Mouse (Mus musculus) liver, embryonic 13.5 days (tissue): ENCODE data around the gene Cenps. TPM values are rescaled to one million over a fixed set of nuclear protein-coding genes. Genes with fewer than 3 reads are reported as not detected.
"Not testable (repeated sequence)": the region's sequence is repeated elsewhere in the genome, so short reads cannot be mapped to it uniquely, and the experiment has no call there.

Source experiments
- ATAC-seq: fragments of 200-750 bp; cut with Nextera tagmentation; 2 replicates; pipeline ENCODE4 v1.8.0; 2017; ENCODE audit warnings: low read depth, mild to moderate bottlenecking, moderate number of reproducible peaks, moderate library complexity
- DNase-seq: peaks from one replicate; pipeline ENCODE4 v3.0.0; 2022
- H3K27ac ChIP-seq: fragments of 300-500 bp; sonication (generic); 2 replicates; pipeline ENCODE4 v1.5.1; 2015; ENCODE audit warnings: moderate library complexity, mild to moderate bottlenecking, inconsistent platforms
- H3K27me3 ChIP-seq: fragments of 300-500 bp; sonication (generic); 2 replicates; pipeline ENCODE4 v1.6.1; 2015; ENCODE audit warnings: mild to moderate bottlenecking, inconsistent platforms
- H3K36me3 ChIP-seq: fragments of 300-500 bp; sonication (generic); 2 replicates; pipeline ENCODE4 v1.6.1; 2015; ENCODE audit warnings: mild to moderate bottlenecking, inconsistent platforms
- H3K4me1 ChIP-seq: fragments of 300-500 bp; sonication (generic); replicated peaks from 2 replicates; pipeline ENCODE4 v1.6.1; 2015; ENCODE audit warnings: inconsistent platforms
- H3K4me2 ChIP-seq: fragments of 300-500 bp; sonication (generic); 2 replicates; pipeline ENCODE4 v1.6.1; 2015; ENCODE audit warnings: inconsistent platforms, mild to moderate bottlenecking, moderate library complexity
- H3K4me3 ChIP-seq: fragments of 300-500 bp; sonication (generic); replicated peaks from 2 replicates; pipeline ENCODE4 v1.5.1; 2015; ENCODE audit warnings: mild to moderate bottlenecking, inconsistent platforms
- H3K9ac ChIP-seq: fragments of 300-500 bp; sonication (generic); 2 replicates; pipeline ENCODE4 v1.6.1; 2015; ENCODE audit warnings: mild to moderate bottlenecking, inconsistent platforms
- H3K9me3 ChIP-seq: fragments of 300-500 bp; sonication (generic); replicated peaks from 2 replicates; pipeline ENCODE4 v1.6.1; 2016; ENCODE audit warnings: inconsistent platforms
- WGBS: fragments of 180-500 bp; shearing (Covaris S2); methylation state at CpG from one replicate; pipeline ENCODE4 v1.1.7; 2015; ENCODE audit not compliant: insufficient replicate concordance; 5-methylcytosine and 5-hydroxymethylcytosine counted together
- polyA plus RNA-seq: library from polyadenylated mRNA; unstranded; fragments of >200 nt; fragmentation: Nextera tagmentation; extraction: Ambion mirVana; gene quantifications from 2 replicates; pipeline ENCODE4 v1.2.1, GENCODE M21; 2015

The Cenps gene
- polyA plus RNA-seq, 1 experiment from 2014 or later, result 20.7 TPM

GRCm38 (mm10) chr4:149170394-149170931 is 33.0 kb upstream of the Cenps start:
- 50% methylated on average over 7 of the region's 7 CpGs for WGBS

GRCm38 (mm10) chr4:149169926-149170325 is 32.5 kb upstream of the Cenps start:
- not testable (repeated sequence) for H3K9me3 ChIP-seq, H3K27me3 ChIP-seq, H3K9ac ChIP-seq, ATAC-seq, H3K4me3 ChIP-seq, H3K36me3 ChIP-seq, DNase-seq, H3K4me2 ChIP-seq
- WGBS, result 77% methylated on average over 7 of the region's 8 CpGs
- Histone ChIP-seq H3K4me1 (peaks cover 61% of the 10 kb centered on the region), H3K27ac (peak overlapping the region; percentile 53)

More at GRCm38 (mm10) chr4:149170394-149170931, 33.0 kb upstream of the Cenps start:
- peaks cover 55% of the 10 kb centered on the region for H3K4me1 ChIP-seq
- H3K27me3 ChIP-seq, result no peaks in the 10 kb centered on the region
- H3K4me3 ChIP-seq, result no peak overlapping the region
- ATAC-seq, result no peak
- peak overlapping the region; percentile 53 for H3K27ac ChIP-seq
- no peak overlapping the region for H3K4me2 ChIP-seq
- H3K9ac ChIP-seq, result no peak overlapping the region; the same call in 1 of the 2 replicates
- H3K9me3 ChIP-seq, result no peaks in the 10 kb centered on the region
- H3K36me3 ChIP-seq, result no peaks in the 10 kb centered on the region
- no peak for DNase-seq

GRCm38 (mm10) chr4:149168016-149168415 is 30.6 kb upstream of the Cenps start:
- Histone ChIP-seq H3K9ac (peak overlapping the region; percentile 51), H3K27ac (peak overlapping the region; percentile 41; the same call in 1 of the 2 replicates), H3K9me3 (no peaks in the 10 kb centered on the region), H3K4me2 (peak overlapping the region; percentile 96), H3K36me3 (peaks cover 15% of the 10 kb centered on the region), H3K4me3 (peak overlapping the region; percentile 85), H3K27me3 (no peaks in the 10 kb centered on the region), H3K4me1 (peaks cover 76% of the 10 kb centered on the region)
- 12% methylated on average over 2 of the region's 2 CpGs for WGBS
- DNase-seq, result no peak
- no peak for ATAC-seq

GRCm38 (mm10) chr4:149166957-149167611 is 29.7 kb upstream of the Cenps start:
- peak overlapping the region; percentile 96 for H3K4me2 ChIP-seq
- no peaks in the 10 kb centered on the region for H3K9me3 ChIP-seq
- peak overlapping the region; percentile 85 for H3K4me3 ChIP-seq
- WGBS, result under 1% methylated on average over 27 of the region's 27 CpGs
- peak overlapping the region; percentile 73 for H3K27ac ChIP-seq
- ATAC-seq (peak; percentile 27), DNase-seq (no peak)
- peaks cover 71% of the 10 kb centered on the region for H3K4me1 ChIP-seq
- H3K9ac ChIP-seq, result peak overlapping the region; percentile 76
- peaks cover 24% of the 10 kb centered on the region for H3K36me3 ChIP-seq
- H3K27me3 ChIP-seq, result no peaks in the 10 kb centered on the region

GRCm38 (mm10) chr4:149166215-149166946 is 29.0 kb upstream of the Cenps start, which contains the start of gene Pgd:
Gene Pgd (minus strand): TSS chr4:149166771.
- DNase-seq (peak; percentile 95), ATAC-seq (peak; percentile 99)
- no peaks in the 10 kb centered on the region for H3K9me3 ChIP-seq
- no peaks in the 10 kb centered on the region for H3K27me3 ChIP-seq
- H3K4me2 ChIP-seq, result peak within 1 kb of the TSS; percentile 96
- H3K9ac ChIP-seq, result peak within 1 kb of the TSS; percentile 91
- whole genome bisulfite sequencing, result under 1% methylated on average over 59 of the region's 59 CpGs
- peak within 1 kb of the TSS; percentile 82 for H3K27ac ChIP-seq
- peaks cover 65% of the 10 kb centered on the region for H3K4me1 ChIP-seq
- H3K36me3 ChIP-seq, result peaks cover 29% of the 10 kb centered on the region
- peak within 1 kb of the TSS; percentile 85 for H3K4me3 ChIP-seq

- ATAC-seq, result no peak
- Histone ChIP-seq H3K27me3 (no peaks in the 10 kb centered on the region), H3K4me1 (peaks cover 52% of the 10 kb centered on the region), H3K27ac (no peak overlapping the region), H3K36me3 (peaks cover 52% of the 10 kb centered on the region), H3K9ac (no peak overlapping the region), H3K4me2 (peak overlapping the region; percentile 15; the same call in 1 of the 2 replicates), H3K9me3 (no peaks in the 10 kb centered on the region), H3K4me3 (no peak overlapping the region)
- DNase-seq, result no peak
- WGBS, result 69% methylated on average over 5 of the region's 5 CpGs
Observed at GRCm38 (mm10) chr4:149164150-149164549, 26.7 kb upstream of the Cenps start.

- whole genome bisulfite sequencing, result 44% methylated on average over 1 of the region's 1 CpGs
- DNase-seq, result no peak
- H3K4me1 ChIP-seq, result peaks cover 49% of the 10 kb centered on the region
- H3K9ac ChIP-seq, result no peak overlapping the region
- no peak overlapping the region for H3K27ac ChIP-seq
- no peak for ATAC-seq
- no peaks in the 10 kb centered on the region for H3K9me3 ChIP-seq
- H3K27me3 ChIP-seq, result no peaks in the 10 kb centered on the region
- no peak overlapping the region for H3K4me3 ChIP-seq
- peaks cover 61% of the 10 kb centered on the region for H3K36me3 ChIP-seq
- H3K4me2 ChIP-seq, result no peak overlapping the region
Observed at GRCm38 (mm10) chr4:149163196-149163595, 25.8 kb upstream of the Cenps start.

- DNase-seq (no peak), ATAC-seq (no peak)
- WGBS, result 75% methylated on average over 6 of the region's 6 CpGs
- Histone ChIP-seq H3K4me1 (peaks cover 36% of the 10 kb centered on the region), H3K4me2 (no peak overlapping the region), H3K36me3 (peaks cover 80% of the 10 kb centered on the region), H3K9ac (no peak overlapping the region), H3K27ac (no peak overlapping the region), H3K27me3 (no peaks in the 10 kb centered on the region), H3K4me3 (no peak overlapping the region), H3K9me3 (no peaks in the 10 kb centered on the region)
Observed at GRCm38 (mm10) chr4:149161166-149161565, 23.7 kb upstream of the Cenps start.

- Histone ChIP-seq H3K27me3 (no peaks in the 10 kb centered on the region), H3K27ac (no peak overlapping the region), H3K4me2 (no peak overlapping the region), H3K4me1 (peaks cover 23% of the 10 kb centered on the region), H3K9ac (no peak overlapping the region), H3K9me3 (no peaks in the 10 kb centered on the region), H3K4me3 (no peak overlapping the region), H3K36me3 (peaks cover 88% of the 10 kb centered on the region)
- WGBS, result 74% methylated on average over 13 of the region's 13 CpGs
- DNase-seq, result no peak
- no peak for ATAC-seq
Observed at GRCm38 (mm10) chr4:149159891-149160290, 22.5 kb upstream of the Cenps start.

- H3K4me2 ChIP-seq, result no peak overlapping the region
- ATAC-seq (no peak), DNase-seq (no peak)
- peaks cover 88% of the 10 kb centered on the region for H3K36me3 ChIP-seq
- H3K9ac ChIP-seq, result no peak overlapping the region
- no peak overlapping the region for H3K4me3 ChIP-seq
- 83% methylated on average over 2 of the region's 2 CpGs for WGBS
- no peaks in the 10 kb centered on the region for H3K27me3 ChIP-seq
- H3K27ac ChIP-seq, result no peak overlapping the region
- no peaks in the 10 kb centered on the region for H3K9me3 ChIP-seq
- H3K4me1 ChIP-seq, result peaks cover 16% of the 10 kb centered on the region
Observed at GRCm38 (mm10) chr4:149159203-149159602, 21.8 kb upstream of the Cenps start.

- Histone ChIP-seq H3K36me3 (peaks cover 97% of the 10 kb centered on the region), H3K27me3 (no peaks in the 10 kb centered on the region), H3K4me2 (no peak overlapping the region), H3K9me3 (no peaks in the 10 kb centered on the region), H3K27ac (no peak overlapping the region), H3K9ac (no peak overlapping the region), H3K4me1 (0 out of 2 replicates have a peak, but pooled peaks cover 2% of the 10 kb centered on the region), H3K4me3 (no peak overlapping the region)
- no peak for ATAC-seq
- WGBS, result 79% methylated on average over 8 of the region's 8 CpGs
- DNase-seq, result no peak
Observed at GRCm38 (mm10) chr4:149157415-149157973, 20.1 kb upstream of the Cenps start.
